Mouse (Mus musculus) liver, embryonic 15.5 days (tissue): ENCODE results near the gene Wdr20rt. TPM values are rescaled to one million over a fixed set of nuclear protein-coding genes. Genes with fewer than 3 reads are reported as not detected.

Source experiments
- ATAC-seq: fragments of 200-750 bp; cut with Nextera tagmentation; 2 replicates; pipeline ENCODE4 v1.8.0; 2017; ENCODE audit warnings: moderate number of reproducible peaks, mild to moderate bottlenecking, moderate library complexity; ENCODE audit not compliant: insufficient read depth
- H3K27ac ChIP-seq: fragments of 300-500 bp; sonication (generic); replicated peaks from 2 replicates; pipeline ENCODE4 v1.5.1; 2015; ENCODE audit warnings: mild to moderate bottlenecking, inconsistent platforms
- H3K27me3 ChIP-seq: fragments of 300-500 bp; sonication (generic); 2 replicates; pipeline ENCODE4 v1.6.1; 2015; ENCODE audit warnings: mild to moderate bottlenecking, inconsistent platforms
- H3K36me3 ChIP-seq: fragments of 300-500 bp; sonication (generic); replicated peaks from 2 replicates; pipeline ENCODE4 v1.6.1; 2015; ENCODE audit warnings: moderate library complexity, mild to moderate bottlenecking, inconsistent platforms
- H3K4me1 ChIP-seq: fragments of 300-500 bp; sonication (generic); replicated peaks from 2 replicates; pipeline ENCODE4 v1.6.1; 2015; ENCODE audit warnings: inconsistent platforms
- H3K4me2 ChIP-seq: fragments of 300-500 bp; sonication (generic); 2 replicates; pipeline ENCODE4 v1.6.1; 2015; ENCODE audit warnings: moderate library complexity, mild to moderate bottlenecking, inconsistent platforms
- H3K4me3 ChIP-seq: fragments of 300-500 bp; sonication (generic); replicated peaks from 2 replicates; pipeline ENCODE4 v1.5.1; 2015; ENCODE audit warnings: mild to moderate bottlenecking, inconsistent platforms
- H3K9ac ChIP-seq: fragments of 300-500 bp; sonication (generic); 2 replicates; pipeline ENCODE4 v1.6.1; 2015; ENCODE audit warnings: moderate library complexity, mild to moderate bottlenecking, inconsistent platforms
- H3K9me3 ChIP-seq: fragments of 300-500 bp; sonication (generic); replicated peaks from 2 replicates; pipeline ENCODE4 v1.6.1; 2016; ENCODE audit warnings: inconsistent platforms
- whole genome bisulfite sequencing: fragments of 180-500 bp; shearing (Covaris S2); methylation state at CpG from one replicate; pipeline ENCODE4 v1.1.7; 2015; ENCODE audit warnings: mixed read lengths; ENCODE audit not compliant: insufficient replicate concordance; 5-methylcytosine and 5-hydroxymethylcytosine counted together
- polyA plus RNA-seq: library from polyadenylated mRNA; unstranded; fragments of >200 nt; fragmentation: Nextera tagmentation; extraction: Ambion mirVana; gene quantifications from 2 replicates; pipeline ENCODE4 v1.2.1, GENCODE M21; 2015

Gene Wdr20rt
- polyA plus RNA-seq, 1 experiment from 2014 or later = not detected

GRCm38 (mm10) chr12:65258212-65259138 is 33.2 kb downstream of the Wdr20rt start:
- H3K27ac ChIP-seq = no peak overlapping the region
- no peaks in the 10 kb centered on the region for H3K9me3 ChIP-seq
- H3K27me3 ChIP-seq = no peaks in the 10 kb centered on the region
- no peaks in the 10 kb centered on the region for H3K36me3 ChIP-seq
- H3K4me2 ChIP-seq = peak overlapping the region; percentile 29
- 23% methylated on average over 19 of the region's 19 CpGs for WGBS
- H3K4me3 ChIP-seq = no peak overlapping the region
- H3K4me1 ChIP-seq = no peaks in the 10 kb centered on the region
- no peak overlapping the region for H3K9ac ChIP-seq
- ATAC-seq = no peak

- H3K9ac ChIP-seq = no peak overlapping the region
- ATAC-seq = no peak
- no peak overlapping the region for H3K27ac ChIP-seq
- 56% methylated on average over 13 of the region's 13 CpGs for WGBS
- H3K9me3 ChIP-seq = no peaks in the 10 kb centered on the region
- no peaks in the 10 kb centered on the region for H3K4me1 ChIP-seq
- no peaks in the 10 kb centered on the region for H3K27me3 ChIP-seq
- H3K36me3 ChIP-seq = no peaks in the 10 kb centered on the region
- peak overlapping the region; percentile 29; the same call in 1 of the 2 replicates for H3K4me2 ChIP-seq
- H3K4me3 ChIP-seq = no peak overlapping the region
These were observed 34.1 kb downstream of the Wdr20rt start for GRCm38 (mm10) chr12:65259139-65260111.

DNA sequence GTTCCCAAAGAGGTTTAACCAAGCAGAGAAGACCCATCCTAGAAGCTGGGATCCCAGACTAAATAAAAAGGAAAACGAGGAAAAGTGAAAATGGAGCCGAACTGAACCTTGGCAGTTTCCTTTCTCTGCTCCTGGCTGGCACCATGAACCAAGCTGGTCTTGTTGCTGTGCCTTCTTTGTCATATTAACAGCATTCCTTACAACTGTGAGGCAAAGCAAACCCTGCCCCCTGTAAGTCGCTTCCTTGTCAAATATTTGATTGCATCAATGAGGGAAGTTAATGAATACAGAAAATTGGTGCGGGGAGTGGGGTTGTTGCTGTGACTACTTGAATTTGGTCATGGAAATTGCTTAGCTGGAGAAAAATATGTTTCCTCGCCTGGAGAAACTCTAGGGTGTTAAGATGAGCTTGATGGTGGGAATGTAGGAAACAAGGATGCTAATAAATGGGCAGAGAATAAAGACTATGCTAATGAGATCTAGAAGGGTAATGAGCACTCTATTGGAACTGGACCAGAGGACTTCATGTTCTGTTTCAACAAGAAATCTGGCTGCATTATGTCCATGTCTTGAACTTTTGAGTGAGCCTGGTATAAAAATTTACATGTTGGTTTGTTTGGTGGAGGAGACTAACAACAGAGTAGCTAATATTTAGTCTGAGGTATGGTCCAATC is 43.1 kb downstream of the Wdr20rt start:
- Histone ChIP-seq H3K4me2 (no peak overlapping the region), H3K9me3 (no peaks in the 10 kb centered on the region), H3K9ac (no peak overlapping the region), H3K27ac (no peak overlapping the region), H3K36me3 (no peaks in the 10 kb centered on the region), H3K27me3 (no peaks in the 10 kb centered on the region), H3K4me3 (no peak overlapping the region), H3K4me1 (no peaks in the 10 kb centered on the region)
- no peak for ATAC-seq
- 48% methylated on average over 5 of the region's 5 CpGs for WGBS

DNA sequence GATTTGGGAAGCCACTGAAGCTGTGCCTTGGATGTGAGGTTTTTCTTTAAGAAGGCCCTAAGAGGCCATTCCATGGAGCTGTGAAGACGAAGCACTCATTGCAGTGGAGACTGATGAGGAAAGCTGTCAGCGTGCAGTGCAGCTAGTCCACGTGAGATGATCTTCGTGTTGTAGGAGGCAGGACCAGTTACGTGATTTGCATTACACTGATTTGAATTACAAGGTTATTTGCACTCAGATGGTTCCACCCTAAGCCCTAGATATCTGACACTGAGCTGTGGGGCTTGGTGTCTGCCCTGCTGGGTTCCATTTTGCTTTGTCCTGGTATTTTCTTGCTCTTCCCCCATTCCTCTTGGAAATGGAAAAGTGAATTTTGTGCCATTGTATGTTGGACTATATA is 44.1 kb downstream of the Wdr20rt start:
- H3K36me3 ChIP-seq = no peaks in the 10 kb centered on the region
- H3K27me3 ChIP-seq = no peaks in the 10 kb centered on the region
- no peak overlapping the region for H3K27ac ChIP-seq
- H3K4me1 ChIP-seq = no peaks in the 10 kb centered on the region
- ATAC-seq = no peak
- H3K4me3 ChIP-seq = no peak overlapping the region
- no peak overlapping the region for H3K4me2 ChIP-seq
- H3K9ac ChIP-seq = no peak overlapping the region
- WGBS = 66% methylated on average over 5 of the region's 5 CpGs
- no peaks in the 10 kb centered on the region for H3K9me3 ChIP-seq

DNA sequence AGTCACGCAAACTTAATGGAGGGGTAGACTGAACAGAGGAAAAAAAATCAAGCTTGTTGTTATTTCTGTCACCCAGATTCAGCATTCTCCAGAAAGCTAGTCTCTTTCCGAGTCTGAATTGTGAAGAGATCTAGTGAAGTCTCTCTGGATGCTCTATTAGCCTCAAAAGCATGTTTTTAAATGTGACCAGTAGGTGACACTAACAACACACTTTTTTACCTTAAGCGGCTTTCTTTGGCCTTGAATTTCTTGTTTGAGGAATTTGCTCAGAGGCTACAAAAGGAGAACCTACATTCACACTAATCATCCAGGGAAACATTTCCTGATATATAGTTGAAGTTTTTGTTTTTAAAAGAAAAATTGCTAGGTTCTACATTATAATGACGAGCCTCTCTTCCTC is 48.5 kb downstream of the Wdr20rt start:
- Histone ChIP-seq H3K4me1 (no peaks in the 10 kb centered on the region), H3K4me2 (no peak overlapping the region), H3K27me3 (no peaks in the 10 kb centered on the region), H3K36me3 (no peaks in the 10 kb centered on the region), H3K9me3 (no peaks in the 10 kb centered on the region), H3K27ac (no peak overlapping the region), H3K9ac (no peak overlapping the region), H3K4me3 (no peak overlapping the region)
- WGBS = 54% methylated on average over 4 of the region's 4 CpGs
- no peak for ATAC-seq

Other genes with a start within 250 kb of the Wdr20rt start
- gene Prpf39, start 189.2 kb upstream of the Wdr20rt start, polyA plus RNA-seq = 13.8 and 16.9 TPM in 2 replicates
- 84.5 and 116 TPM in 2 replicates for gene Fkbp3, start 151.5 kb upstream of the Wdr20rt start, polyA plus RNA-seq
- 5.4 and 6.0 TPM in 2 replicates for gene Fancm, start 149.9 kb upstream of the Wdr20rt start, polyA plus RNA-seq
- gene Mis18bp1, start 52.9 kb upstream of the Wdr20rt start, polyA plus RNA-seq = 32.4 and 36.8 TPM in 2 replicates